Mouse (Mus musculus): Measurements from ENCODE around the gene Mindy4. TPM values are rescaled to one million over a fixed set of nuclear protein-coding genes. Genes with fewer than 3 reads are reported as not detected.

The Mindy4 gene
- polyA plus RNA-seq, 1 experiment from 2014 or later: 15.2 TPM

DNA sequence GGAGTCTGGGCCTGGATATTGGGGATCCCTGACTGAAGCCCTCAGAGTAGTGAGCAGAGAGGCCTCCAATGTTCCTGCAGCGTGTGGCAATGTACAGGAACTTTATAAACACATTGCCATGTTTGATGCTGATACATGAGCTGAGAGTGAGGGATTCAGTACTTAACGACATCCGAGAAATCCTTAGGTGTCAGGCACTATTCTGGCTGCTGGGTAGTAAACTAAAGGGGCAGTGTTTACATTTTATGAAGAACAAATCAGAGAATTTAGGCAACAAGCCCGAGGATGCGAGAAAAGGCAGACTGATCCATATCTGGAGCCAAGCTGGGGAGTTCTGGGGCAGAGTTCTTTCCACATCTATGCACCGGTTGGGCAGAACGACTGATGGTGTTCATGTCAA is 152.4 kb downstream of the Mindy4 start:
- Histone ChIP-seq H3K9ac (replicated peaks) (no peak overlapping the region), H3K4me2 (no peak overlapping the region), H3K4me3 (replicated peaks) (no peak overlapping the region), H3K4me1 (replicated peaks) (no peaks in the 10 kb centered on the region), H3K27ac (no peak overlapping the region), H3K27me3 (no peaks in the 10 kb centered on the region), H3K36me3 (no peaks in the 10 kb centered on the region), H3K9me3 (no peaks in the 10 kb centered on the region)
- WGBS: 68% methylated on average over 7 of the region's 7 CpGs
- ATAC-seq (ENCODE audit: insufficient number of reproducible peaks, insufficient read depth, low FRiP score, low TSS enrichment, low read depth): no peak

DNA sequence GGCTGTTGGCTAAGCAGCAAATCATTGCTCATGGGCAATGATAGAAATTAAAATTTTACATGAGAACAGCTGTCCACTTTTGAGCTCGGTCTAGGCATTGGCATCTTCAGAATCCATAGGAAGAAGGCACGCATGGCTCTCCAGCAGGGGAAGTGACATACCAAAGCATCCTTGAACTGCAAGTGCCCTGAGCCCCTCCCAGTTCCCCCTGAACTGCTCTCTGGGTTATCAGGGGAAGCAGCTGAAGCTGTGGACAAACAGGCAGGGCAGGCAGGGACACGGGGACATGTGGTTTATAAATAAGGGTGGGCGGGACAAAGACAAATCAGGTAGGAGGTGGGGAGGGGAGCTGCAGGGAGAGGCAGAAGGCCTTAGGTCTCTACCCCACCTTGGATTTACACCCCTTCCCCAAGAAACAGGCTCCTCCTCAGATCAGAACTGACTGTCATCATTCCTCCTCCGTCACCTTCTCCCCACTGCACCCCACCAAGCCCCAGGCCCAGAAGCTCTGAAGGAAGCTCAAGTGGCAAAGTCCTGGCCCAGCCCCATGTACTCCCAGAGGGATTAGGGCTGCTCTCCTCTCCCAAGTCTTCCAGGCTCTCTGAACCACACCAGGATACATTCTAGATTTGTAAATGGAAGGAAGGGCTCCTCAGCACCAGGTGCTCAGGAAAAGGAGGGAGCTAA is 153.0 kb downstream of the Mindy4 start:
- Histone ChIP-seq H3K4me3 (replicated peaks) (no peak overlapping the region), H3K4me1 (replicated peaks) (no peaks in the 10 kb centered on the region), H3K9me3 (no peaks in the 10 kb centered on the region), H3K4me2 (no peak overlapping the region), H3K27ac (no peak overlapping the region), H3K36me3 (no peaks in the 10 kb centered on the region), H3K27me3 (no peaks in the 10 kb centered on the region), H3K9ac (replicated peaks) (no peak overlapping the region)
- ATAC-seq (ENCODE audit: insufficient number of reproducible peaks, insufficient read depth, low FRiP score, low TSS enrichment, low read depth): no peak
- 53% methylated on average over 5 of the region's 5 CpGs for WGBS

DNA sequence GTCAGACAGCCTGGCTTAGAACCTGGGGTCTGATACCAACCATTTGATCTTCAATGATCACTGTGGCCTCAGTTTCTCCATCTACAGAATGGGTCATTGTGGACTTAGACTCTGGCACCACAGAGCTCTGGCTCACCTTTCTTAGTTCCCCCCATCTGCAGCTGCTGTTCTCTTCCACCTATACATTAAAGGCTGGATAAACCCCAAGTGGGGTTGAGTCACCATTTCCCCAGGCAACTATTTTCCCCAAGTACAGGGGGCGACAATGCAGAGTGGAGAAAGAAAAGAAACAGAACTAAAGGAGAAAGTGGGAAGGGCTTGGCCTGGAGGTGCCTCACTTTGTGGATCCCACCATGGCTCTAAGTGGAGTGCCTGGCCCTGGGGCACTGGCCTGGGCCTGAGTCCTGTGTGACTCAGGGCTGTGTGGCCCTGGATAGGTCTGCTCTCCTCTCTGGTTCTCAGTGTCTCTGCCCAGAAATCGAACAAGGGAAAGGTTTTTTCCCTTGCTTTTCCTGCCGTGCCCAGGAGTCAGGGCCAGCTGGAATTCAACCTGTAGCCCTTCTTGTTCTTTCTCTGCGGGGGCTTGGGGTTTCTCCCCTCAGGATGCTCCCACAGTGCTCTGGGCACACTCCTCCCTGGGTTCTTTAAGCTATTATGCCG is 153.9 kb downstream of the Mindy4 start:
- H3K36me3 ChIP-seq: no peaks in the 10 kb centered on the region
- ATAC-seq (ENCODE audit: insufficient number of reproducible peaks, insufficient read depth, low FRiP score, low TSS enrichment, low read depth): no peak
- no peak overlapping the region for H3K4me3 ChIP-seq (replicated peaks)
- no peaks in the 10 kb centered on the region for H3K27me3 ChIP-seq
- no peaks in the 10 kb centered on the region for H3K4me1 ChIP-seq (replicated peaks)
- H3K9me3 ChIP-seq: no peaks in the 10 kb centered on the region
- H3K27ac ChIP-seq: no peak overlapping the region
- H3K9ac ChIP-seq (replicated peaks): no peak overlapping the region
- no peak overlapping the region for H3K4me2 ChIP-seq
- WGBS: 70% methylated on average over 5 of the region's 5 CpGs

- no peak overlapping the region for H3K4me3 ChIP-seq (replicated peaks)
- WGBS: 74% methylated on average over 6 of the region's 6 CpGs
- no peaks in the 10 kb centered on the region for H3K27me3 ChIP-seq
- no peaks in the 10 kb centered on the region for H3K36me3 ChIP-seq
- no peak overlapping the region for H3K9ac ChIP-seq (replicated peaks)
- ATAC-seq (ENCODE audit: insufficient number of reproducible peaks, insufficient read depth, low FRiP score, low TSS enrichment, low read depth): no peak
- H3K4me1 ChIP-seq (replicated peaks): no peaks in the 10 kb centered on the region
- no peak overlapping the region for H3K27ac ChIP-seq
- H3K9me3 ChIP-seq: no peaks in the 10 kb centered on the region
- H3K4me2 ChIP-seq: no peak overlapping the region
These were observed 154.5 kb downstream of the Mindy4 start for GRCm38 (mm10) chr6:55357636-55358031.

- H3K36me3 ChIP-seq: no peaks in the 10 kb centered on the region
- 21% methylated on average over 2 of the region's 2 CpGs for WGBS
- peak; percentile 69; the same call in 1 of the 2 replicates for ATAC-seq (ENCODE audit: insufficient number of reproducible peaks, insufficient read depth, low FRiP score, low TSS enrichment, low read depth)
- no peaks in the 10 kb centered on the region for H3K27me3 ChIP-seq
- no peaks in the 10 kb centered on the region for H3K9me3 ChIP-seq
- H3K9ac ChIP-seq (replicated peaks): no peak overlapping the region
- no peak overlapping the region for H3K4me3 ChIP-seq (replicated peaks)
- H3K4me2 ChIP-seq: no peak overlapping the region
- H3K27ac ChIP-seq: no peak overlapping the region
- H3K4me1 ChIP-seq (replicated peaks): no peaks in the 10 kb centered on the region
These were observed 155.6 kb downstream of the Mindy4 start for GRCm38 (mm10) chr6:55358731-55359143.

DNA sequence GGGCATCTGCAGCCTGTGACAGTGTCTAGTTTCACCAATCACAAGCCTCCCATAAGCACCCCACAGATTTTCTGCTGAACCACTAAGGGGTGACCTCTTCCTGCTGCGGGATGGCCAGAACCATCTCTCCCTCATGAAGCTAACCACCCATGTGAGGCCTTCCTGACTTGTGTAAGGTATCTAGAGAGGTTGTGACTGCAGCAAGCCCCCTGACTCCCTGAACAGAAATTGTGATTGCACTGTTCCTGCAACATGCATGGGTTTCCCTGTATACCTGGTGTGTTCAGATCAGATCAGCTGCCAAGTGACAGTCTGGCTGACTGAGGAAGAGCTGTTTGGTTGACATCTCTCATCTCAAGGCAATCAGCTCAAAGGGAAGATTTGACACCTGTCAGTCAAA is 159.5 kb downstream of the Mindy4 start:
- 90% methylated on average over 1 of the region's 1 CpGs for WGBS
- ATAC-seq (ENCODE audit: insufficient number of reproducible peaks, insufficient read depth, low FRiP score, low TSS enrichment, low read depth): no peak

DNA sequence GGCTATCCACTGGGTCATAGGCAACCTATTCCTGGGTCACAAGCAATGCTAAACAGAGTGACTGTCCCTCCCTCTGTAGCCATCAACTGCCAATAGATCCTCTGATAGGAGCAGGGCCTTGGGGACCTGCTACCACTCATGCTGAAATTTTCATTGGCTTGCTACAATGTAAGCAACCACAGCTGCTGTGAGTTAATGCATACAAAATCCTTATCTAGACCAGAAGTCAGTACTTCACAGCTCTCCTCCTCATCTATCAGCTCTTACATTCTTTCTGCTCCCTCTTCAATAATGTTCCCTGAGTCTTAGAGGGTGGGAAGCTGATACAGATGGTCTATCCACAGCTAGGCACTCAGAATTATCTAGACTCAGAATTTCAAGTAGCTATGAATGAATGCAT is 163.9 kb downstream of the Mindy4 start:
- ATAC-seq (ENCODE audit: insufficient number of reproducible peaks, insufficient read depth, low FRiP score, low TSS enrichment, low read depth): no peak
- no peak overlapping the region for H3K27ac ChIP-seq
- H3K9me3 ChIP-seq: no peaks in the 10 kb centered on the region
- H3K4me1 ChIP-seq (replicated peaks): no peaks in the 10 kb centered on the region
- no peak overlapping the region for H3K4me3 ChIP-seq (replicated peaks)
- no peaks in the 10 kb centered on the region for H3K36me3 ChIP-seq
- no peak overlapping the region for H3K9ac ChIP-seq (replicated peaks)
- no peaks in the 10 kb centered on the region for H3K27me3 ChIP-seq
- no peak overlapping the region for H3K4me2 ChIP-seq

More for the DNA sequence above, 159.5 kb downstream of the Mindy4 start:
- Histone ChIP-seq H3K27me3 (no peaks in the 10 kb centered on the region), H3K9ac (replicated peaks) (no peak overlapping the region), H3K4me2 (no peak overlapping the region), H3K27ac (no peak overlapping the region), H3K4me3 (replicated peaks) (no peak overlapping the region), H3K9me3 (no peaks in the 10 kb centered on the region), H3K36me3 (no peaks in the 10 kb centered on the region), H3K4me1 (replicated peaks) (no peaks in the 10 kb centered on the region)

Small RNA genes within 50 kb of the gene (microRNA-seq; reads per million reads assigned to microRNA genes)
- gene Gm25458: not detected

Other genes with a start within 250 kb of the Mindy4 start
- gene Nod1, start 230.8 kb upstream of the Mindy4 start, polyA plus RNA-seq (2016; fragmentation: Nextera tagmentation; extraction: Ambion mirVana): 3.6 and 3.8 TPM in 2 replicates
- gene Ggct, start 210.4 kb upstream of the Mindy4 start, polyA plus RNA-seq (2016; fragmentation: Nextera tagmentation; extraction: Ambion mirVana): 8.0 and 10.6 TPM in 2 replicates
- gene Gars, start 165.4 kb upstream of the Mindy4 start, polyA plus RNA-seq (2016; fragmentation: Nextera tagmentation; extraction: Ambion mirVana): 148 and 149 TPM in 2 replicates
- gene Crhr2, start 70.4 kb upstream of the Mindy4 start, polyA plus RNA-seq (2016; fragmentation: Nextera tagmentation; extraction: Ambion mirVana): 0.09 TPM in 1 of 2 replicates, not detected in the other
- not detected in 2 replicates for gene Inmt, start 28.3 kb upstream of the Mindy4 start, polyA plus RNA-seq (2016; fragmentation: Nextera tagmentation; extraction: Ambion mirVana)
- gene Aqp1, start 133.0 kb downstream of the Mindy4 start, polyA plus RNA-seq (2016; fragmentation: Nextera tagmentation; extraction: Ambion mirVana): 4.0 and 4.2 TPM in 2 replicates
- gene Ghrhr, start 172.9 kb downstream of the Mindy4 start, polyA plus RNA-seq (2016; fragmentation: Nextera tagmentation; extraction: Ambion mirVana): not detected in 2 replicates
- 1.0 and 1.2 TPM in 2 replicates for gene Adcyap1r1, start 248.6 kb downstream of the Mindy4 start, polyA plus RNA-seq (2016; fragmentation: Nextera tagmentation; extraction: Ambion mirVana)

Data from limb, embryonic 12.5 days (tissue).